Mouse (Mus musculus) thymus, adult 18-20 months (tissue): ENCODE data around the gene Slc35f3.

Source experiments
- DNase-seq, 2 experiments: peaks; one replicate each; pipeline ENCODE4 v3.0.0; 2022; ENCODE audit warnings: mixed read lengths in 2 of 2

The Slc35f3 gene

GRCm38 (mm10) chr8:126298296-126299093 is at the start of gene Slc35f3:
Slc35f3 (plus strand) TSS chr8:126298558.
- DNase-seq: no peak

DNA sequence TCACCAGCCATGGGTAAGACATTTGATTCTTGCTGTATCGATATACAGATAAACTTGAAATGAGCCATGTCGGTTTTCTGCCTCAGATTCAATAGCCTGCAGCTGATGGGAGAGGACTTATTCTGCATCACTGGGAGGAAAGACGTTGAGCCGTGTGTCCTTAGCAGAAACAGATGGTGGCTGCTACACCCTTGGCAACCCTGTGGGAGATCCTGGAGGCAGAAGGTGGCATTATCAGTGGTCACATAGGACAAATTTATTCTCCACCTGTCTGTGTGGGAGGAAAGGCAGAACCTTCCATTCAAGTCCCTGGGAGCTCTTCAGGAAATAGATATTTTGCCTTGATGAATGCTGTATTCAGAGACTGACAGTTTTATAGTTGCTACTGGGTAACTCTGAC is 47.9 kb upstream of the Slc35f3 start:
- DNase-seq: no peak

GRCm38 (mm10) chr8:126256585-126257391 is 41.6 kb upstream of the Slc35f3 start:
- no peak for DNase-seq

DNA sequence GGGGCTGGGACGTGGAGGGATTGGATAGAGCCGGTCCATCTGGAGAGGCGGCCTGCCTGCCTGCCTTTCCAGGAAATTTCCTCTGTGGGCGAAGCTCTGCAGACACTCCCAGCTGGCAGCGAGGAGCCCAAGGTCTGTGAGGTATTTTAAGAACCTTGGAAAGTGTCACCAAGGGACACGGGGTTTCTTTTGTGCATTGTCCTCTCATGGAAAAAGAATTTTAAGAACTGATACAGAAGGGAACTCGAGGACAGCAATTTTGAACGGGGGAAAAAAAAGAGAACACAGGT is 41.0 kb upstream of the Slc35f3 start:
- DNase-seq: no peak

DNA sequence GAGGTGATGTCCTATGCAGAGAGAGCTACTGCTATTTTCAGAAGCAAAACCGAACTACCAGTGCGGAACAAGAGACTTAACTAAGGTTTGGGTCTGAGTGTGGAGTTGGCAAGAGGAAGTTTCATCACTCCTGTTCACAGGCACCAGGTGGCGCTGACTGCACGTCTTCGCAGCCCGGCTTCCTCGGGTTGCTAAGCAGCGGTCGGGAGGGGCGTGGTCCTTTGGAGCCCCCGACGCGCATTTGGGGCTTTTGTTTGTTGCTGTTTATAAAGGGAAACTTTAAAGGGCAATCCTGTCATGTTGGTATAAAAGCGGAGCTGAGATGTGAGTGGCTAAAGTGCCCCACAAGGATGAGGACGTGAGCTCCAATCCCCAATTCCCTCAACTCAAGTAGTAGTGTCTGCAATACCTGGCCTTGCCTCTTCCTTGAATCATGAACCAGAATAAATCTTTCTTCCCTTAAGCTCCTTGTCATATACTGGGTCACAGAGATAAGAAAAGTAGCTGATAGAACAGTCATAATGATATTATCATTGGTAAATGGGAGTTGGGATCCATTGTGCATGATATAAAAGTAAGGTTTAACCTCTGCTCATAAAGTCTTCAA is 40.1 kb upstream of the Slc35f3 start:
- DNase-seq: peak; percentile 17 to 19

DNA sequence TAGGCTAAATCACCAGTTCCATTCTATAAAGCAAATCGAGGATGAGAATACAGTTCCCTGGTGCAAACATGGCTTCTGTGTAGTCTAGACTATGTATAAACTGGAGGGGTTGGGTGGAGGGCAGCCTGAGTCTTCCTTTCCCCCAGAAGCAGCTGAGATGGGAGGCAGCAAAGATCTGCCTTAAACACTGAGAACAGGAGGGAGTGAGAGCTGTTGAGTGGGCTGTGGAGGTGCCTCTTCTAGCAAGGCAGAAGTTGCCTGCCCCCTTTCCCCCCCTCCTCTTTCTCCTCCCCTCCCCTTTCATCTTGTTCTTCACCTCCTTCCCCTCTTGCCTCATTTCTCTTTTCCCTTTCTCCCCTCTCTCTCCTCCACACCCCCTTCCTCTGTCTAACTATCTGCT is 33.2 kb upstream of the Slc35f3 start:
- DNase-seq: no peak

- no peak for DNase-seq
Measured at GRCm38 (mm10) chr8:126267118-126267517, 31.2 kb upstream of the Slc35f3 start.

DNA sequence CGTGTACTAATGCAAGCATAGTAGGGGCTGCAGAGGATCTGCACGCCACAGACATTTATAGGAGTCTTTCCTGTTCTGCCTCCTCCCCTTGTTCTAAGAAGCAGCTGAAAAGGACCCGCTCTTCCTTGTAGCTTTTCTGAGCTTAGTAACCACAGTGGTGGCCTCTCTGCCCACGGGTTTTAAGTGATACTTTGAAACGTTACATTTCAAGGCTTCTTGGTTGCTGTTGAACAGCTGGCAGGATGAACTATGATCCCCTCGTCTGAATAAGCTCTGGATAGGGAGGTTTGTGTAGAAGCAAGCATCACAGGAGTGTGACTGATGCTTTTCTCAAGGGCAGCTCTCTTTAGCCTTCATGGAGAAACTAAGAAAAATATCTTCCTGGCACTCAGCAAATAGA is 28.6 kb upstream of the Slc35f3 start:
- no peak for DNase-seq

- no peak for DNase-seq
Measured at GRCm38 (mm10) chr8:126272445-126272844, 25.9 kb upstream of the Slc35f3 start.

DNA sequence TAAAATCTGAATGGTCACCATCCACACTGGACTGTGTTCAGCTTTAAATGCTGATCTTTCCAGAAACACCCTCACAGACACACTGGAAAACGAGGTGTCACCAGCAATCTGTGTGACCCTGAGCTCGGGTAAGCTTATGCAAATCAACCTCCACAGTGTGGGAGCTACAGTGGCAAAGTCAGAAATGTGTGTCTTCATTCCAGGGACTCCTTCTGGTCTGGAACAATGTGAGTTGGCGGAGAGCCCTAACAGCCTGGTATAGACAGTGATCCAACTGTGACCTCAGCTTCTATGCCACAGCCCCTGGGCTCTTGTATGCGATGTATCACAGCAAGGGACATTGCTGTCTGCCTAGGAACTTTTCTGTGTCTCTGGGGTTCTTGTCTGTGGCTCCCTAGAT is 25.3 kb upstream of the Slc35f3 start:
- DNase-seq: no peak

- no peak for DNase-seq
Measured at GRCm38 (mm10) chr8:126274866-126275360, 23.4 kb upstream of the Slc35f3 start.

DNA sequence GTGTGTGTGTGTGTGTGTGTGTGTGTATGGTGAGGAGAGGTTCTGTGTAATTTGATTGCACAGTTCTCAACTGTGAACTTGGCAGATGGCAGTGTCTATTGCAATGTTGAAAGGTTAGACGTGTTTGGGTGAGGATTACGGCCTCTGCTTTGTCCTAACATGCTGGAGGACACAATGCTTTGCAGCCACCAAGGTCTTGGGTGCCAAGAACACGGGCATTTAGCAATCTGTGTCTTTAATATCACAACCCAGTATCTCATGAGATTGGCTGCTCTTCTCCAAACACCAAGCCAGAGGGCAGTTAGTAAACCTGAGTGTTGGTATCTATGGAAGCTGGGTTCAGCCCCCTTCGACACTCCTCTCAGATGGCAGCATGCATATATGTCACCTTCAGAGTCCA is 22.5 kb upstream of the Slc35f3 start:
- no peak for DNase-seq

GRCm38 (mm10) chr8:126291951-126292350 is 6.4 kb upstream of the Slc35f3 start:
- no peak for DNase-seq

GRCm38 (mm10) chr8:126297284-126297845 is 993 bp upstream of the Slc35f3 start:
- DNase-seq: no peak

DNA sequence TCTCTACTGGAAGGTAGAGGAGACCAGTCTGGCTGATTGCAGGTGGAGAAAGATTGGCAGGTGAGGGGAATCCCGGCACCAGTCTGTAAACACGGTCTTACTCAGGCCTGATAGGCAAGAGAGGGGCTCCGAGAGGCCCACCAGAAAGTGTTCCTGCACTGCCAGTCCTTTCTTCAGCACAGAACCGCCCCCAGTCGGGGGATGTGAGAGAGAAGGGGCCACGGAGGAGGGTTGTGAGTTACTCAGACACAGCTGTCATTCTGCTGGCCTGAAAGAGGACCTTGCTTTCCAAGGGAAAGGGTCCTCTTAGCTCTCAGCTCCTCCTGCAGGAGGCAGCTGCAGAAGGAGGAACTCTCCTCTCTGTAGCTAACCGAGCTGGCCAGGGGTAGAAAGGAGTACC is 975 bp downstream of the Slc35f3 start:
- no peak for DNase-seq

- DNase-seq: no peak
Measured at GRCm38 (mm10) chr8:126300350-126300749, 2.0 kb downstream of the Slc35f3 start.

- DNase-seq: no peak
Measured at GRCm38 (mm10) chr8:126301580-126301979, 3.2 kb downstream of the Slc35f3 start.

- DNase-seq: no peak
Measured at GRCm38 (mm10) chr8:126307164-126307563, 8.8 kb downstream of the Slc35f3 start.

DNA sequence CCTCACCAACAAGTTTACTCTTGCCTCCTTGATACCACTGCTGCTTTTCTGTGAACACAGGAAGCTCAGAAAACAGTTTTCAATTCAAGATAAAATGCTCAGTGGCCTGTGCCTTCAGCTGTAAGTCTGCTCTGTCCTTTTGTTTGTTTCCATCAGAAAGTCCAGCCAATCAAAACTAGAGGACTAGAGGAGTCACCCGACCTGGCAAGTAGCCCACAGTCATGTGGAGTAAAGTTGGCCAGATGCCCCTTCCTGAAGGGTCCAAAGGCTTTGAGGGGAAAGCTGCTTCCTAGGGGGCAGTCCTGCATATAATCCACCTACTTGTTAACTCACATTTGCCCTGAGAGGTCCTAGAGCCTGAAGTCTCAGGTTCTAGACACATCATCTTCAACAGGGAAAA is 10.7 kb downstream of the Slc35f3 start:
- no peak for DNase-seq

- no peak for DNase-seq
Measured at GRCm38 (mm10) chr8:126324931-126325330, 26.6 kb downstream of the Slc35f3 start.

- DNase-seq: no peak
Measured at GRCm38 (mm10) chr8:126326136-126326535, 27.8 kb downstream of the Slc35f3 start.

DNA sequence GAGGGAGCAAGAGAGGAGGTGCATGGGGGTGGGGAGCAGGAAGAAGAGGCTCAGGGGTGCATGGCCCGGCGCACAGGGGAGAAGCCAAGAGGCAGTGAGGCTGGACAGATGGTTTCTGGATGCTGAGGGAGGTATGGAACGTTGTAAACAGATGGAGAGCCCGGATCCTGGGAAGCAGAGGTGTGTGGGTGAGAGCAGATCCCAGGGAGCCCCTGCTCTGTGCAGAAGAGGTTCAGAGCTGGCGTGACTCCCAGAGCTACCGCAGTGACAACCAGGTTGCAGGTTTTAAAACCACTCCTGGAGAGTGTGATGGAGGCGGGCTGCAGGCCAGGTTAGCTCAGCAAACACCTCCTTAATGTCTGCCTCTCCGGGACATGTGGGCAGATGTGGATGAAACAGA is 28.4 kb downstream of the Slc35f3 start:
- no peak for DNase-seq

DNA sequence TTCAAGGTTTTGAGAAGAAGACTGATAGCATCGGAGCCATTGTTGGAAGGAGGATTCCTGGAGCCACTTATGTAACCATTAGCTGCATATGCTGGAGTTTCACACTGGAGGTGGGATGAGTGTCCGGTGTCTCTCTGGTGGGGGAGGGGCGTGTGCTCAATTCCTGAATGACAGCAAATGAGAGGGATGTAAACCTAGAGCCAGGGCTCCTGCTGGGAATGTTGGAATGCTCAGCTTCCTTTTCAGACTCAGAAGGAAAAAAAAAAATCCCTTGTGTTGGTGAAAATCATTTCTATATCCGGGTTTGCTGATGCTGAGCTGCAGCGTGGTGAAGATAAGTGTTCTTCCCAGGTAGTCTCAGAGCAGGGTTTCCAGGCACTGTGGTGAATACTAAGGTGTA is 29.4 kb downstream of the Slc35f3 start:
- DNase-seq: no peak
